Mouse (Mus musculus) ES-E14 (cell line): ENCODE measurements around the gene Spats2l. TPM values are rescaled to one million over a fixed set of nuclear protein-coding genes. Genes with fewer than 3 reads are reported as not detected.
A peak's percentile ranks its signal among the peaks of the same experiment; 100 is the strongest.

Source experiments
- DNase-seq: peaks from one replicate; pipeline ENCODE4 v3.0.0-alpha.2; 2013; ENCODE audit warnings: low read depth, low spot score
- H3K27ac ChIP-seq: 2 replicates; pipeline ENCODE4 v1.5.1; 2012; ENCODE audit warnings: low read depth, mild to moderate bottlenecking, low read length, moderate library complexity, mixed read lengths; ENCODE audit not compliant: poor library complexity, insufficient read depth, severe bottlenecking
- H3K36me3 ChIP-seq: 2 replicates; pipeline ENCODE4 v1.6.1; 2012; ENCODE audit warnings: mild to moderate bottlenecking, low read length, moderate library complexity, mixed read lengths; ENCODE audit not compliant: control insufficient read depth, poor library complexity, insufficient read depth, severe bottlenecking
- H3K4me1 ChIP-seq, 2 experiments: fragments of 150-350 bp in 1 of 2; sonication (generic) in 1 of 2; 2 replicates each; pipeline ENCODE4 v1.6.1; 2012; ENCODE audit warnings: low read length in 2 of 2, mild to moderate bottlenecking in 1 of 2, mixed read lengths in 1 of 2; ENCODE audit not compliant: control insufficient read depth in 2 of 2, insufficient read depth in 2 of 2, poor library complexity in 1 of 2
- H3K4me3 ChIP-seq, 2 experiments: fragments of 150-350 bp in 1 of 2; sonication (generic) in 1 of 2; 2 replicates each; pipeline ENCODE4 v1.5.1; 2012; ENCODE audit warnings: low read length in 2 of 2, low read depth in 1 of 2, mild to moderate bottlenecking in 1 of 2, mixed read lengths in 1 of 2; ENCODE audit not compliant: insufficient read depth in 1 of 2, poor library complexity in 1 of 2, severe bottlenecking in 1 of 2
- H3K9ac ChIP-seq: 2 replicates; pipeline ENCODE4 v1.6.1; 2012; ENCODE audit warnings: low read depth, mild to moderate bottlenecking, low read length, mixed read lengths; ENCODE audit not compliant: poor library complexity, insufficient read depth, severe bottlenecking
- H3K9me3 ChIP-seq: fragments of 150-350 bp; sonication (generic); 2 replicates; pipeline ENCODE4 v1.6.1; 2012; ENCODE audit warnings: low read depth, mild to moderate bottlenecking, low read length; ENCODE audit not compliant: control insufficient read depth, insufficient read depth
- CHD2 ChIP-seq: IDR thresholded peaks from 2 replicates; pipeline ENCODE4 v1.6.1; 2014; ENCODE audit warnings: mild to moderate bottlenecking, low read depth, low read length, inconsistent platforms
- HCFC1 ChIP-seq: IDR thresholded peaks from 2 replicates; pipeline ENCODE4 v1.6.1; 2012; ENCODE audit warnings: low read length, inconsistent platforms, borderline replicate concordance; ENCODE audit not compliant: insufficient read depth
- MAFK ChIP-seq: IDR thresholded peaks from 2 replicates; pipeline ENCODE4 v1.6.1; 2014; ENCODE audit warnings: mild to moderate bottlenecking, low read depth, low read length, inconsistent platforms; ENCODE audit not compliant: insufficient read depth
- ZC3H11A ChIP-seq: IDR thresholded peaks from 2 replicates; pipeline ENCODE4 v1.6.1; 2012; ENCODE audit warnings: low read depth, mild to moderate bottlenecking, inconsistent platforms, low read length, borderline replicate concordance
- ZNF384 ChIP-seq: IDR thresholded peaks from 2 replicates; pipeline ENCODE4 v1.6.1; 2012; ENCODE audit warnings: low read depth, low read length, inconsistent platforms
- in situ Hi-C, 2 experiments: fragments of 600-800 bp; cut with MboI; formaldehyde crosslinking; loops; one replicate each; pipeline ENCODE4 v1.15.1; 2025; ENCODE audit warnings: low sequenced_read_pairs in 2 of 2, inconsistent platforms in 1 of 2; ENCODE audit not compliant: unreplicated experiment in 2 of 2
- total RNA-seq: library from RNA; depleted of rRNA; stranded (reverse); fragments of 300-350 nt; gene quantifications from 2 replicates; pipeline ENCODE4 v1.2.3, GENCODE M21; 2012

The Spats2l gene
- total RNA-seq, 1 experiment, result 2.3 TPM

DNA sequence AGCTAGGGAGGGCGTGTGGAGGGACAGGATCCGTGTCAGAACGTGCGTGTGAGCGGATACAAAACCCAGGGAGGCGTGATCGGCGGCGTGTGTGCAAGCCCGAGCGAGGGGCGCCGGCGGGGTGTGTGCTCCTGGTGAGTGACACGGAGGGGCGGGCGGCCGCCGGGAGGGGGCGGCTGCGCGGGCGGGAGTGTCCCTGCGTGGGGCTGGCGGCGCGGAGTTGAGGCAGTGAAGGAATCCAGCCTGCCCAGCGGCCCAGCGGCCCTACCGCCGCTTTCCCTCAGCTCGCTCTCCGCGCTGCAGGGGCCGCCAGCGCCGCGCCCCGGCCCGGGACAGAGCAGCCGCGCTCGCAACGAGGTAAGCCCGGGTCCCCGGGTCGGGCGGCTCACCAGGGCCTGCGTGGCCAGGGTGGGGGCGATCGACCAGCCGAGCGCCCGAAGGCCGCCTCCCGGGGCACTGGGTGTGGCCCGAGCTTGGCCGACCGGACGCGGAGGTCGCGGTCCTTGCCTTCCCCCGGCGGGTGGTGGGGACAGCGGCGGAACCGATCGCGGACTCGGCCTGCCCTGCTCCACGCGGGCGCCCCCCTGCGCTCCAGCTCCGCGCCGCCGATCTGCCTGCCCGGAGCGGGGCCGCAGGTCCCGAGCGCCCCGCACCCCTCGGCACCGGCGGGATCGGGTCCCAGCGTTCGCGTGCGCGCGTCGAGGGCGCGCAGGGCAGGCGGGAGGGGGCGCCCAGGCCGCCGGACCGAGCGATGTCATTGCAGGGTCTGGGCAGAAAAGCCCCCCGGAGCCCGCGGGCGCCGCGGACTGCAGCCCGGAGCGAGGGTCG lies 920 bp downstream of the Spats2l start:
- Histone ChIP-seq H3K27ac (no peak overlapping the region), H3K4me3 (peak overlapping the region; percentile 70 to 79), H3K36me3 (no peaks in the 10 kb centered on the region), H3K4me1 (0 out of 4 replicates have a peak, but pooled peaks cover 0 to 2% of the 10 kb centered on the region in 2 experiments), H3K9ac (peak overlapping the region; percentile 77), H3K9me3 (no peaks in the 10 kb centered on the region)
- in situ Hi-C loops, result no loop called here
- TF ChIP-seq ZNF384, result no peak
- no peak for TF ChIP-seq HCFC1
- TF ChIP-seq MAFK, result no peak
- TF ChIP-seq CHD2, result no peak
- no peak for TF ChIP-seq ZC3H11A
- no peak for DNase-seq

GRCm38 (mm10) chr1:57775496-57775790 lies 1.5 kb downstream of the Spats2l start:
- H3K36me3 ChIP-seq, result no peaks in the 10 kb centered on the region
- H3K9ac ChIP-seq, result peak overlapping the region; percentile 77
- H3K4me1 ChIP-seq, result 0 out of 4 replicates have a peak, but pooled peaks cover 0 to 2% of the 10 kb centered on the region in 2 experiments
- H3K4me3 ChIP-seq, result peak overlapping the region; percentile 70 to 79
- TF ChIP-seq ZNF384 (no peak), CHD2 (no peak), ZC3H11A (no peak), MAFK (no peak), HCFC1 (no peak)
- in situ Hi-C loops, result no loop called here
- DNase-seq, result no peak
- no peaks in the 10 kb centered on the region for H3K9me3 ChIP-seq
- no peak overlapping the region for H3K27ac ChIP-seq

DNA sequence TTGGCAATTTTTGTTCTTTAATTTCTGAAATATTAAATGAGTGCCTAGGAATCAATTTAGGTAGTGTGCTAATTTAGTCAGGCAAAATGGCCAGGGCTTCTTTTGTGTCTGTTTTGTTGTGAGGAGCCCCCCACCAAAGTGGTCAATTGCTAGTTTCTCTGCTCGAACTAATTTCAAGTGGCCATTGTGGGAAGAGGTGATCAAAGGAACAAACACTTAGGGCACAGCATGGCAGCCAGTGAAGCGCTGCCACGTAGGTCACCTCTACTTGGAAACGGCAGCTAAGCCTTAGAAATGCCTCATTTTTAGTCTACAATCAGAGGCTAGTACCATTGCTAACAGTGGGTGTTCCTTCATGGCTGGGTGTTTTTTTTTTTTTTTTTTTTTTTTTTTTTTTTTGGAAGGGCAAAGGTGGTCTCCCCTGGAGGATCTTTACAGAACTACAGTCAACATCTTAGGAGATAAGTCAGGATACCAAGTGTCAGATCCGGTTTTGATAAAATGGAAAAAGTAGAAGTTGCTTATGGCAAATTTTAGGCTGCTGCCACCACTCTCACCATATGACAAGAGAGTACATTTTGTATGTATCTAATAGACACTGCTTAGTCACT lies 2.8 kb downstream of the Spats2l start:
- TF ChIP-seq ZC3H11A (no peak), ZNF384 (peak; percentile 97)
- no peaks in the 10 kb centered on the region for H3K36me3 ChIP-seq
- H3K4me1 ChIP-seq, result 0 out of 4 replicates have a peak, but pooled peaks cover 0 to 2% of the 10 kb centered on the region in 2 experiments
- no peak overlapping the region for H3K4me3 ChIP-seq
- in situ Hi-C loops, result no loop called here
- H3K9ac ChIP-seq, result no peak overlapping the region
- no peak for DNase-seq
- no peaks in the 10 kb centered on the region for H3K9me3 ChIP-seq
- H3K27ac ChIP-seq, result no peak overlapping the region

GRCm38 (mm10) chr1:57784300-57784699 lies 10.3 kb downstream of the Spats2l start:
- DNase-seq, result no peak
- no peaks in the 10 kb centered on the region for H3K4me1 ChIP-seq
- in situ Hi-C loops, result no loop called here
- no peak overlapping the region for H3K4me3 ChIP-seq
- no peak overlapping the region for H3K9ac ChIP-seq
- no peak overlapping the region for H3K27ac ChIP-seq
- H3K36me3 ChIP-seq, result no peaks in the 10 kb centered on the region
- TF ChIP-seq MAFK (no peak), HCFC1 (no peak), CHD2 (no peak), ZC3H11A (no peak), ZNF384 (no peak)
- H3K9me3 ChIP-seq, result no peaks in the 10 kb centered on the region
